Mouse (Mus musculus) lung, adult 18-20 months (tissue): ENCODE measurements around the gene Gm10024.
"Not testable (repeated sequence)": the region's sequence is repeated elsewhere in the genome, so short reads cannot be mapped to it uniquely, and the experiment has no call there.

Source experiments
- DNase-seq, 2 experiments: peaks; one replicate each; pipeline ENCODE4 v3.0.0; 2022; ENCODE audit warnings: mixed read lengths in 2 of 2

The Gm10024 gene

DNA sequence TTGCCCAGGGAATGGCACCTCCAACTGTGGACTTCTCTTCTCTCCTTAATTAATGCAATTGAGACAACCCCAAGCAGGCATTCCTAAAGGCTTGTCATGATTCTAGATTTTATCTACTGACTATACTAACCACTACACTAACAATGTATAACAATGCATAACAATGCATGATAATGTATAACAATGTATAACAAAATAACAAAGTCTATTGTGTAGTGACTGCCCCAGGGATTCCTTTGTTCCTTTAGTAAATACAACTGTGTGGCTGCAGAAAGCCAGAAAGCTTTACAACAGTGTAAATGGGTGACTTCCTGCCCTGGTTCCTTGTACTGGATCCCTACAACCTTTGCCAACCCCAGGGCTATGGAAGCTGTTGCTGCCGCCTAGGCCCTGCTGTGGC lies 24.7 kb downstream of the Gm10024 start:
- no peak for DNase-seq

DNA sequence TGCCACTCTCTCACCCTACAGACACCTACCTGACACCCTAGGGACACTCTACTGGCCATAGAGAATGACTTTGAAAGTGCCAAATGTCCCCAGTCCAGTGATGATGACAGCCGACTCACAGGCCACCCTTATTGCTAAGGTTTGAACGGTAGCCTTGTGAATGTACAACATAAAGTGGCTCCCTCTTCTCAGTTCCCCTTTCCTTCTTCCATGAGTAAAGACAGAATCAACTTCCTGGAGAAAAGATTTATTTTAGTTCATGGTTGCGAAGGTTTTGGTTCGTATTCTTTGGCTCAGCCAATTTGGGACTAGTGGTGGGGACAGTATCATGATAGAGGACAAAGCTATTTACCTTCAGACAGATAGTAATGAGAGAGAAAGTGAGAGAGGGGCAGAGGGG lies 27.7 kb downstream of the Gm10024 start:
- DNase-seq: no peak

DNA sequence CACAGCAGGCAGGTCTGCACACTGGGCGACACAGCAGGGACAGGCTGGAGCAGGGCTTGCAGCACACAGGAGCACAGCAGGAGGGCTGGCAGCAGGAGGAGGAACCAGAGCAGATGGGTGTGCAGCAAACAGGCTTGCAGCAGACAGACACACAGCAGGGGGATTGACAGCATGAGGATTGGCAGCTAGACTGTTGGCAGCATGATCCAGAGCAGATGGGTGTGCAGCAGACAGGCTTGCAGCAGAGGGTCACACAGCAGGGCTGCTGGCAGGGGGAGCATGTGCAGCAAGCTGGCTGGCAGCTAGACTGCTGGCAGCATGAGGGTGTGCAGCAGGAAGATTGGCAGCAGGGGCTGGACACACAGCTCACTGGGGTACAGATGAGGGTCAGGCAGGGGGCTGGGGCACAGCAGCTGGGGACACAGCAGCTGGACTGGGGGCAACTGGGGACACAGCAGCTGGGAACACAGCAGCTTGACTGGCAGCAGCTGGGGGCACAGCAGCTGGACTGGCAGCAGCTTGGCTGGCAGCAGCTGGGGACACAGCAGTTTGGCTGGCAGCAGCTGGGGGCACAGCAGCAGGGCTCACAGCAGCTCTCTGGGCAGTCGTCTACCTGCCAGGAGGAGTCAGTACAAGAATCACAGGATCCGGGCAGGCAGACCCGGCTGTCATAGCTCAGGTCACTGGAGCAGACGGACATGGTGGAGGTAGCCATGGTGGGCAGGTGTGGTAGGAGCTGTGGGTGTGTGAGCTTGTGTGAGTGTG lies 30.8 kb downstream of the Gm10024 start, which contains the start of gene Gm18596:
Gene Gm18596, minus strand, starts transcription at position 715 of the 765 bp plus-strand sequence.
- DNase-seq: not testable (repeated sequence)

DNA sequence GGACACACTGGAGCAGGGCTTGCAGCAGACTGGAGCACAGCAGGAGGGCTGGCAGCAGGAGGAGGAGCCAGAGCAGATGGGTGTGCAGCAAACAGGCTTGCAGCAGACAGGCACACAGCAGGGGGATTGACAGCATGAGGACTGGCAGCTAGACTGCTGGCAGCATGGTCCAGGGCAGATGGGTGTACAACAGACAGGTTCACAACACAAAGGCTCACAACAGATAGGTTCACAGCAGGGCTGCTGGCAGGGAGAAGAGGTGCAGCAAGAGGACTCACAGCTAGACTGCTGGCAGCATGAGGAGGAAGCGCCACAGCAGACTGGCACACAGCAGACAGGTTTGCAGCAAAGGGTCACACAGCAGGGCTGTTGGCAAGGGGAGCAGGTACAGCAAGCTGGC lies 39.4 kb downstream of the Gm10024 start:
- DNase-seq: not testable (repeated sequence)

DNA sequence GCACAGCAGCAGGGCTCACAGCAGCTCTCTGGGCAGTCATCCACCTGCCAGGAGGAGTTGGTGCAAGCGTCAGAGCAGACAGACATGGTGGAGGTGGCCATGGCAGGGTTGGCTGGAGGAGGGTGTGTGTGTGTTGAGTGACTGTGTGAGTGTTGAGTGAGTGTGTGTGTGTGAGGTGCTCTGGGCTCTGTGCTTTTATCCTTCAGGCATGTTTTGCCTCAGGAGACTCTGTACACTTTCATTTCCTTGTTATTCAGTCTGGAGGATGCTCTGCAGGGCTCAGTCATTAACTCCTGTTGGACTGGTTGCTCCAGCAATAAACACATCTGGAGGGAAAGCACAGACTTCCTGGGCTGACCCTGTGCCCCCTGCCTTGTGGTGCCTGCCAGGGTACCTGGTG lies 40.0 kb downstream of the Gm10024 start, which contains the start of gene Gm9736:
Gene Gm9736, minus strand, starts transcription at position 101 of the 400 bp plus-strand sequence.
- not testable (repeated sequence) for DNase-seq

DNA sequence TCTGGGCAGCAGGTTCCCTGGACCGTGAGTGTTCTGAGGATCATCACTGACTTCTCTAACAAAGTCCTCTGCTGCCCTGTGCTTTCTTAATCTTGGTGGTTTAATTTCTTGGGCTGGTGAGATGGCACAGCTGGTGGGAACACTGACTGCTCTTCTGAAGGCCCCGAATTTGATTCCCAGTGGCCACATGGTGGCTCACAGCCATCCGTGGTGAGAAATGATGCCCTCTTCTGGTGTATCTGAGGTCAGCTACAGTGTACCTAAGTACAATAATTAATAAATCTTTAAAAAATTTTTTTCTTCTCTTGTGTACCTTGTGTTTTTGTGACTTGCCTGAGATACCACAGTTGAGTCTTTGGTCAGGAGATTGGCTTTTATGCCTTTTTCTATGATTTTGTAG lies 41.1 kb downstream of the Gm10024 start:
- not testable (repeated sequence) for DNase-seq

DNA sequence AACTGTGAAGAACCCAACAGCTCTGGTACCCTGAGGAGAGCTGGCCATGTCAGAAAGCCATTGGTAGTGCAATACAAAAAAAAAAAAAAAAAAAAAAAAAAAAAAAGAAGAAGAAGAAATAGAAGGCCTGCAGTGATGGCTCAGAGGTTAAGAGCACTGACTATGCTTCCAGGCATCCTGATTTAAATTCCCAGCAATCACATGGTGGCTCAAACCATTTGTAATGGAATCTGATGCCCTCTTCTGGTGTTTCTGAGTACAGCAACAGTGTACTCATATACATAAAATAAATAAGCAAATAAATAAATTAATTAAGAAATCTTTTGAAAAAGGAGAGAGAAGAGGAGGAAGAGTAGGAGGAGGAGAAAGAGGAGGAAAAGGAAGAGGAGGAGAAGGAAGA lies 42.2 kb downstream of the Gm10024 start:
- no peak for DNase-seq

DNA sequence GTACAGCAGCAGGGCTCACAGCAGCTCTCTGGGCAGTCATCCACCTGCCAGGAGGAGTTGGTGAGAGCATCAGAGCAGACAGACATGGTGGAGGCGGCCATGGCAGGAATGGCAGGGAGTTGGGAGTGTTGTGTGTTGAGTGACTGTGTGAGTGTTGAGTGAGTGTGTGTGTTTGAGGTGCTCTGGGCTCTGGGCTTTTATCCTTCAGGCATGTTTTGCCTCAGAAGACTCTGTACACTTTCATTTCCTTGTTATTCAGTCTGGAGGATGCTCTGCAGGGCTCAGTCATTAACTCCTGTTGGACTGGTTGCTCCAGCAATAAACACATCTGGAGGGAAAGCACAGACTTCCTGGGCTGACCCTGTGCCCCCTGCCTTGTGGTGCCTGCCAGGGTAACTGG lies 48.3 kb downstream of the Gm10024 start, which contains the start of gene Gm3233:
Gene Gm3233, minus strand, starts transcription at position 101 of the 400 bp plus-strand sequence.
- not testable (repeated sequence) for DNase-seq
